Mouse (Mus musculus) kidney, postnatal 10 days (tissue): Measurements from ENCODE around the gene Cacnb2.

ENCODE experiments used
- DNase-seq: peaks from one replicate; pipeline ENCODE4 v3.0.0; 2021; ENCODE audit warnings: mixed read lengths

Cacnb2 gene

GRCm38 (mm10) chr2:14801446-14802046, 198.7 kb downstream of the Cacnb2 start:
- DNase-seq, result no peak

GRCm38 (mm10) chr2:14807650-14808347, 204.9 kb downstream of the Cacnb2 start:
- DNase-seq, result no peak

- DNase-seq, result no peak
Measured at GRCm38 (mm10) chr2:14814977-14815376, 212.1 kb downstream of the Cacnb2 start.

GRCm38 (mm10) chr2:14818651-14819050, 215.8 kb downstream of the Cacnb2 start:
- no peak for DNase-seq

GRCm38 (mm10) chr2:14820946-14821345, 218.1 kb downstream of the Cacnb2 start:
- no peak for DNase-seq

GRCm38 (mm10) chr2:14823105-14823504, 220.2 kb downstream of the Cacnb2 start:
- no peak for DNase-seq

- peak; percentile 18 for DNase-seq
Measured at GRCm38 (mm10) chr2:14823816-14824348, 221.0 kb downstream of the Cacnb2 start.

- no peak for DNase-seq
Measured at GRCm38 (mm10) chr2:14825146-14825545, 222.3 kb downstream of the Cacnb2 start.

- no peak for DNase-seq
Measured at GRCm38 (mm10) chr2:14829451-14829850, 226.6 kb downstream of the Cacnb2 start.

- DNase-seq, result no peak
Measured at GRCm38 (mm10) chr2:14831308-14831707, 228.4 kb downstream of the Cacnb2 start.

- DNase-seq, result no peak
Measured at GRCm38 (mm10) chr2:14834700-14835317, 231.9 kb downstream of the Cacnb2 start.

- no peak for DNase-seq
Measured at GRCm38 (mm10) chr2:14841272-14841671, 238.4 kb downstream of the Cacnb2 start.

GRCm38 (mm10) chr2:14846727-14847126, 243.8 kb downstream of the Cacnb2 start:
- no peak for DNase-seq

GRCm38 (mm10) chr2:14847188-14847587, 244.3 kb downstream of the Cacnb2 start:
- DNase-seq, result no peak

GRCm38 (mm10) chr2:14850831-14851230, 247.9 kb downstream of the Cacnb2 start:
- DNase-seq, result no peak

GRCm38 (mm10) chr2:14851383-14851782, 248.5 kb downstream of the Cacnb2 start:
- peak; percentile 14 for DNase-seq

GRCm38 (mm10) chr2:14854054-14854453, 251.2 kb downstream of the Cacnb2 start:
- no peak for DNase-seq

GRCm38 (mm10) chr2:14858301-14858700, 255.4 kb downstream of the Cacnb2 start:
- no peak for DNase-seq

GRCm38 (mm10) chr2:14860350-14860749, 257.5 kb downstream of the Cacnb2 start:
- DNase-seq, result no peak

- no peak for DNase-seq
Measured at GRCm38 (mm10) chr2:14861613-14862012, 258.7 kb downstream of the Cacnb2 start.

- DNase-seq, result no peak
Measured at GRCm38 (mm10) chr2:14862981-14863380, 260.1 kb downstream of the Cacnb2 start.

GRCm38 (mm10) chr2:14873116-14873515, 270.2 kb downstream of the Cacnb2 start:
- DNase-seq, result no peak

- DNase-seq, result peak; percentile 12
Measured at GRCm38 (mm10) chr2:14873701-14874181, 270.9 kb downstream of the Cacnb2 start.
